Mouse (Mus musculus) lung, embryonic 16.5 days (tissue): Measurements from ENCODE around the gene Ifnk. TPM values are rescaled to one million over a fixed set of nuclear protein-coding genes. Genes with fewer than 3 reads are reported as not detected.

Experiments used
- ATAC-seq: fragments of 200-750 bp; cut with Nextera tagmentation; 2 replicates; pipeline ENCODE4 v1.8.0; 2017; ENCODE audit warnings: low read depth, mild to moderate bottlenecking, moderate library complexity
- H3K27ac ChIP-seq: fragments of 300-500 bp; sonication (generic); 2 replicates; pipeline ENCODE4 v1.5.1; 2014; ENCODE audit warnings: mild to moderate bottlenecking, control low read depth, low read length
- H3K27me3 ChIP-seq: fragments of 300-500 bp; sonication (generic); 2 replicates; pipeline ENCODE4 v1.6.1; 2014; ENCODE audit warnings: low read depth, low read length, mixed read lengths; ENCODE audit not compliant: control insufficient read depth, insufficient read depth
- H3K36me3 ChIP-seq: fragments of 300-500 bp; sonication (generic); 2 replicates; pipeline ENCODE4 v1.6.1; 2014; ENCODE audit warnings: low read length; ENCODE audit not compliant: control insufficient read depth, insufficient read depth
- H3K4me1 ChIP-seq: fragments of 300-500 bp; sonication (generic); replicated peaks from 2 replicates; pipeline ENCODE4 v1.6.1; 2014; ENCODE audit warnings: low read length, mixed read lengths; ENCODE audit not compliant: control insufficient read depth, insufficient read depth
- H3K4me2 ChIP-seq: fragments of 300-500 bp; sonication (generic); 2 replicates; pipeline ENCODE4 v1.6.1; 2014; ENCODE audit warnings: low read depth, low read length, control low read depth
- H3K4me3 ChIP-seq: fragments of 300-500 bp; sonication (generic); 2 replicates; pipeline ENCODE4 v1.5.1; 2014; ENCODE audit warnings: mild to moderate bottlenecking, low read length, control low read depth
- H3K9ac ChIP-seq: fragments of 300-500 bp; sonication (generic); 2 replicates; pipeline ENCODE4 v1.6.1; 2014; ENCODE audit warnings: low read length, control low read depth
- H3K9me3 ChIP-seq: fragments of 300-500 bp; sonication (generic); 2 replicates; pipeline ENCODE4 v1.6.1; 2016; ENCODE audit warnings: low read length; ENCODE audit not compliant: control insufficient read depth
- WGBS: fragments of 180-500 bp; shearing (Covaris S2); extraction: QIAGEN DNeasy Blood & Tissue Kit; methylation state at CpG from one replicate; pipeline ENCODE4 v1.1.7; 2014; 5-methylcytosine and 5-hydroxymethylcytosine counted together
- polyA plus RNA-seq: library from polyadenylated mRNA; unstranded; fragments of >200 nt; fragmentation: Nextera tagmentation; extraction: Ambion mirVana; gene quantifications from 2 replicates; pipeline ENCODE4 v1.2.1, GENCODE M21; 2015

The Ifnk gene
- polyA plus RNA-seq, 1 experiment from 2014 or later = not detected

GRCm38 (mm10) chr4:35120575-35120974, 31.3 kb upstream of the Ifnk start:
- Histone ChIP-seq H3K9me3 (no peaks in the 10 kb centered on the region), H3K27ac (no peak overlapping the region), H3K4me3 (no peak overlapping the region), H3K27me3 (no peaks in the 10 kb centered on the region), H3K4me1 (peaks cover 9% of the 10 kb centered on the region), H3K9ac (no peak overlapping the region), H3K36me3 (no peaks in the 10 kb centered on the region), H3K4me2 (no peak overlapping the region)
- ATAC-seq = no peak
- WGBS = 88% methylated on average over 8 of the region's 8 CpGs

- H3K4me1 ChIP-seq = peaks cover 9% of the 10 kb centered on the region
- no peaks in the 10 kb centered on the region for H3K36me3 ChIP-seq
- no peak overlapping the region for H3K4me3 ChIP-seq
- H3K9me3 ChIP-seq = no peaks in the 10 kb centered on the region
- no peak overlapping the region for H3K27ac ChIP-seq
- H3K27me3 ChIP-seq = no peaks in the 10 kb centered on the region
- no peak overlapping the region for H3K4me2 ChIP-seq
- no peak for ATAC-seq
- WGBS = 65% methylated on average over 12 of the region's 12 CpGs
- H3K9ac ChIP-seq = no peak overlapping the region
These were observed 30.8 kb upstream of the Ifnk start for GRCm38 (mm10) chr4:35121060-35121459.

GRCm38 (mm10) chr4:35123087-35123486, 28.8 kb upstream of the Ifnk start:
- ATAC-seq = no peak
- H3K27me3 ChIP-seq = no peaks in the 10 kb centered on the region
- H3K9ac ChIP-seq = no peak overlapping the region
- H3K4me2 ChIP-seq = no peak overlapping the region
- no peak overlapping the region for H3K27ac ChIP-seq
- H3K9me3 ChIP-seq = no peaks in the 10 kb centered on the region
- no peaks in the 10 kb centered on the region for H3K36me3 ChIP-seq
- no peak overlapping the region for H3K4me3 ChIP-seq
- 76% methylated on average over 5 of the region's 5 CpGs for WGBS
- H3K4me1 ChIP-seq = peaks cover 9% of the 10 kb centered on the region

- Histone ChIP-seq H3K4me2 (peak overlapping the region; percentile 15), H3K27ac (peak overlapping the region; percentile 29; the same call in 1 of the 2 replicates), H3K27me3 (no peaks in the 10 kb centered on the region), H3K4me3 (no peak overlapping the region), H3K9ac (no peak overlapping the region), H3K9me3 (no peaks in the 10 kb centered on the region), H3K4me1 (peaks cover 9% of the 10 kb centered on the region), H3K36me3 (no peaks in the 10 kb centered on the region)
- peak; percentile 36 for ATAC-seq
- WGBS = 53% methylated on average over 11 of the region's 11 CpGs
These were observed 27.8 kb upstream of the Ifnk start for GRCm38 (mm10) chr4:35124027-35124426.

GRCm38 (mm10) chr4:35125299-35125777, 26.5 kb upstream of the Ifnk start:
- 17% methylated on average over 6 of the region's 6 CpGs for WGBS
- H3K4me3 ChIP-seq = no peak overlapping the region
- ATAC-seq = no peak
- H3K4me1 ChIP-seq = peaks cover 16% of the 10 kb centered on the region
- H3K4me2 ChIP-seq = no peak overlapping the region
- no peak overlapping the region for H3K27ac ChIP-seq
- no peaks in the 10 kb centered on the region for H3K27me3 ChIP-seq
- no peaks in the 10 kb centered on the region for H3K36me3 ChIP-seq
- no peaks in the 10 kb centered on the region for H3K9me3 ChIP-seq
- no peak overlapping the region for H3K9ac ChIP-seq

GRCm38 (mm10) chr4:35126776-35127175, 25.1 kb upstream of the Ifnk start:
- H3K4me1 ChIP-seq = peaks cover 24% of the 10 kb centered on the region
- no peak for ATAC-seq
- WGBS = 78% methylated on average over 9 of the region's 9 CpGs
- H3K4me3 ChIP-seq = no peak overlapping the region
- no peak overlapping the region for H3K27ac ChIP-seq
- H3K4me2 ChIP-seq = no peak overlapping the region
- H3K36me3 ChIP-seq = no peaks in the 10 kb centered on the region
- no peak overlapping the region for H3K9ac ChIP-seq
- no peaks in the 10 kb centered on the region for H3K9me3 ChIP-seq
- no peaks in the 10 kb centered on the region for H3K27me3 ChIP-seq

- WGBS = 48% methylated on average over 6 of the region's 6 CpGs
- Histone ChIP-seq H3K4me3 (no peak overlapping the region), H3K4me1 (peaks cover 24% of the 10 kb centered on the region), H3K4me2 (no peak overlapping the region), H3K9me3 (no peaks in the 10 kb centered on the region), H3K9ac (no peak overlapping the region), H3K36me3 (no peaks in the 10 kb centered on the region), H3K27ac (no peak overlapping the region), H3K27me3 (no peaks in the 10 kb centered on the region)
- ATAC-seq = no peak
These were observed 24.1 kb upstream of the Ifnk start for GRCm38 (mm10) chr4:35127759-35128158.

- 8% methylated on average over 6 of the region's 6 CpGs for WGBS
- H3K4me1 ChIP-seq = peaks cover 25% of the 10 kb centered on the region
- peak; percentile 88 for ATAC-seq
- H3K9ac ChIP-seq = no peak overlapping the region
- H3K4me2 ChIP-seq = peak overlapping the region; percentile 25; the same call in 1 of the 2 replicates
- H3K27me3 ChIP-seq = no peaks in the 10 kb centered on the region
- H3K27ac ChIP-seq = peak overlapping the region; percentile 61
- no peaks in the 10 kb centered on the region for H3K36me3 ChIP-seq
- no peaks in the 10 kb centered on the region for H3K9me3 ChIP-seq
- H3K4me3 ChIP-seq = no peak overlapping the region
These were observed 21.4 kb upstream of the Ifnk start for GRCm38 (mm10) chr4:35130411-35130948.

GRCm38 (mm10) chr4:35131592-35131991, 20.3 kb upstream of the Ifnk start:
- no peaks in the 10 kb centered on the region for H3K9me3 ChIP-seq
- H3K4me3 ChIP-seq = no peak overlapping the region
- 90% methylated on average over 4 of the region's 4 CpGs for WGBS
- H3K4me2 ChIP-seq = no peak overlapping the region
- no peak overlapping the region for H3K27ac ChIP-seq
- no peaks in the 10 kb centered on the region for H3K27me3 ChIP-seq
- H3K4me1 ChIP-seq = peaks cover 29% of the 10 kb centered on the region
- no peak overlapping the region for H3K9ac ChIP-seq
- no peaks in the 10 kb centered on the region for H3K36me3 ChIP-seq
- ATAC-seq = no peak

GRCm38 (mm10) chr4:35133411-35133810, 18.4 kb upstream of the Ifnk start:
- no peak overlapping the region for H3K4me2 ChIP-seq
- WGBS = 92% methylated on average over 4 of the region's 4 CpGs
- no peak overlapping the region for H3K27ac ChIP-seq
- no peak for ATAC-seq
- H3K9ac ChIP-seq = no peak overlapping the region
- H3K4me3 ChIP-seq = no peak overlapping the region
- no peaks in the 10 kb centered on the region for H3K9me3 ChIP-seq
- H3K27me3 ChIP-seq = no peaks in the 10 kb centered on the region
- no peaks in the 10 kb centered on the region for H3K36me3 ChIP-seq
- H3K4me1 ChIP-seq = peaks cover 34% of the 10 kb centered on the region
